Mouse (Mus musculus) MEL (cell line): ENCODE measurements around the gene Mmp24. TPM values are rescaled to one million over a fixed set of nuclear protein-coding genes. Genes with fewer than 3 reads are reported as not detected.

Experiments
- DNase-seq: peaks from one replicate; pipeline ENCODE4 v3.0.0; 2011; ENCODE audit warnings: low read depth, low spot score
- H3K27ac ChIP-seq: 2 replicates; pipeline ENCODE4 v1.5.1; 2012; ENCODE audit warnings: low read depth, mild to moderate bottlenecking, control low read depth, low read length, moderate library complexity; ENCODE audit not compliant: control insufficient read depth
- H3K27me3 ChIP-seq, 2 experiments: fragments of 150-350 bp in 1 of 2; sonication (generic) in 1 of 2; 2 replicates each; pipeline ENCODE4 v1.6.1; 2012; ENCODE audit warnings: low read length in 2 of 2, mild to moderate bottlenecking in 2 of 2, improper control_type of control experiment in 1 of 2, moderate library complexity in 1 of 2; ENCODE audit not compliant: insufficient read depth in 2 of 2, control insufficient read depth in 1 of 2
- H3K36me3 ChIP-seq, 2 experiments: 2 replicates each; pipeline ENCODE4 v1.6.1; 2012 to 2014; ENCODE audit warnings: low read length in 2 of 2, improper control_type of control experiment in 1 of 2, inconsistent platforms in 1 of 2, mild to moderate bottlenecking in 1 of 2; ENCODE audit not compliant: insufficient read depth in 2 of 2, control insufficient read depth in 1 of 2
- H3K4me1 ChIP-seq, 2 experiments: fragments of 150-350 bp in 1 of 2; sonication (generic) in 1 of 2; 2 replicates each; pipeline ENCODE4 v1.6.1; 2012; ENCODE audit warnings: low read length in 2 of 2, improper control_type of control experiment in 1 of 2, mild to moderate bottlenecking in 1 of 2; ENCODE audit not compliant: insufficient read depth in 2 of 2, control insufficient read depth in 1 of 2
- H3K4me3 ChIP-seq, 2 experiments: fragments of 150-350 bp in 1 of 2; sonication (generic) in 1 of 2; 2 replicates each; pipeline ENCODE4 v1.5.1; 2012; ENCODE audit warnings: low read depth in 2 of 2, low read length in 2 of 2, mild to moderate bottlenecking in 2 of 2, moderate library complexity in 2 of 2, control low read depth in 1 of 2, improper control_type of control experiment in 1 of 2; ENCODE audit not compliant: control insufficient read depth in 1 of 2, insufficient read depth in 1 of 2
- H3K79me2 ChIP-seq: 2 replicates; pipeline ENCODE4 v1.6.1; 2012; ENCODE audit warnings: mild to moderate bottlenecking, low read length, moderate library complexity; ENCODE audit not compliant: control insufficient read depth, poor library complexity, insufficient read depth
- H3K9ac ChIP-seq: 2 replicates; pipeline ENCODE4 v1.6.1; 2012; ENCODE audit warnings: low read depth, mild to moderate bottlenecking, control low read depth, low read length, moderate library complexity; ENCODE audit not compliant: control insufficient read depth, poor library complexity, severe bottlenecking
- H3K9me3 ChIP-seq: fragments of 150-350 bp; sonication (generic); replicated peaks from 2 replicates; pipeline ENCODE4 v1.6.1; 2012; ENCODE audit warnings: mild to moderate bottlenecking, low read length, improper control_type of control experiment, moderate library complexity; ENCODE audit not compliant: insufficient read depth
- BHLHE40 ChIP-seq: IDR thresholded peaks from 2 replicates; pipeline ENCODE4 v1.6.1; 2012; ENCODE audit warnings: low read depth, mild to moderate bottlenecking, inconsistent platforms, low read length, improper control_type of control experiment, borderline replicate concordance
- ELF1 ChIP-seq: IDR thresholded peaks from 2 replicates; pipeline ENCODE4 v1.6.1; 2014; ENCODE audit warnings: low read depth, mild to moderate bottlenecking, inconsistent platforms, low read length, improper control_type of control experiment, moderate library complexity
- EP300 ChIP-seq, 2 experiments: IDR thresholded peaks; 2 replicates each; pipeline ENCODE4 v1.6.1; 2011; ENCODE audit warnings: improper control_type of control experiment in 2 of 2, low read length in 2 of 2, low read depth in 1 of 2, mild to moderate bottlenecking in 1 of 2
- HCFC1 ChIP-seq: IDR thresholded peaks from 2 replicates; pipeline ENCODE4 v1.6.1; 2012; ENCODE audit warnings: low read depth, mild to moderate bottlenecking, inconsistent platforms, low read length, improper control_type of control experiment, moderate library complexity
- JUND ChIP-seq: IDR thresholded peaks from 2 replicates; pipeline ENCODE4 v1.6.1; 2011; ENCODE audit warnings: low read depth, mild to moderate bottlenecking, improper control_type of control experiment, low read length
- MAFK ChIP-seq: IDR thresholded peaks from 2 replicates; pipeline ENCODE4 v1.6.1; 2011; ENCODE audit warnings: low read depth, mild to moderate bottlenecking, low read length, improper control_type of control experiment, borderline replicate concordance
- MAX ChIP-seq: IDR thresholded peaks from 2 replicates; pipeline ENCODE4 v1.6.1; 2011; ENCODE audit warnings: low read length, improper control_type of control experiment
- MAZ ChIP-seq: IDR thresholded peaks from 2 replicates; pipeline ENCODE4 v1.6.1; 2012; ENCODE audit warnings: low read depth, mild to moderate bottlenecking, inconsistent platforms, low read length, improper control_type of control experiment
- NELFE ChIP-seq: IDR thresholded peaks from 2 replicates; pipeline ENCODE4 v1.6.1; 2011; ENCODE audit warnings: low read depth, low read length, improper control_type of control experiment
- POLR2A ChIP-seq, 2 experiments: IDR thresholded peaks; 2 replicates each; pipeline ENCODE4 v1.6.1; 2011 to 2012; ENCODE audit warnings: low read length in 2 of 2, mild to moderate bottlenecking in 2 of 2, control low read depth in 1 of 2, improper control_type of control experiment in 1 of 2, low read depth in 1 of 2, moderate library complexity in 1 of 2; ENCODE audit not compliant: control insufficient read depth in 1 of 2, insufficient read depth in 1 of 2, poor library complexity in 1 of 2
- POLR2AphosphoS2 ChIP-seq: IDR thresholded peaks from 2 replicates; pipeline ENCODE4 v1.6.1; 2011; ENCODE audit warnings: low read length, improper control_type of control experiment
- POLR2AphosphoS5 ChIP-seq: IDR thresholded peaks from 2 replicates; pipeline ENCODE4 v1.6.1; 2012; ENCODE audit warnings: low read depth, borderline replicate concordance, mild to moderate bottlenecking, inconsistent platforms, low read length, moderate library complexity, mixed read lengths
- SMC3 ChIP-seq: IDR thresholded peaks from 2 replicates; pipeline ENCODE4 v1.6.1; 2011; ENCODE audit warnings: low read depth, low read length, improper control_type of control experiment
- TAL1 ChIP-seq: IDR thresholded peaks from 2 replicates; pipeline ENCODE4 v1.6.1; 2012; ENCODE audit warnings: mild to moderate bottlenecking, inconsistent platforms, low read length, moderate library complexity, mixed read lengths
- TBP ChIP-seq: IDR thresholded peaks from 2 replicates; pipeline ENCODE4 v1.8.0; 2011; ENCODE audit warnings: low read depth, low read length, improper control_type of control experiment
- TCF12 ChIP-seq: IDR thresholded peaks from 2 replicates; pipeline ENCODE4 v1.6.1; 2014; ENCODE audit warnings: low read depth, mild to moderate bottlenecking, inconsistent platforms, low read length, improper control_type of control experiment, moderate library complexity
- UBTF ChIP-seq: IDR thresholded peaks from 2 replicates; pipeline ENCODE4 v1.6.1; 2012; ENCODE audit warnings: low read depth, mild to moderate bottlenecking, inconsistent platforms, low read length, improper control_type of control experiment, moderate library complexity, borderline replicate concordance; ENCODE audit not compliant: insufficient read depth
- USF1 ChIP-seq: IDR thresholded peaks from 2 replicates; pipeline ENCODE4 v1.6.1; 2014; ENCODE audit warnings: low read depth, mild to moderate bottlenecking, inconsistent platforms, low read length, improper control_type of control experiment, moderate library complexity
- USF2 ChIP-seq, 2 experiments: IDR thresholded peaks; 2 replicates each; pipeline ENCODE4 v1.6.1; 2011 to 2012; ENCODE audit warnings: improper control_type of control experiment in 2 of 2, low read length in 2 of 2, borderline replicate concordance in 1 of 2, inconsistent platforms in 1 of 2, low read depth in 1 of 2, mild to moderate bottlenecking in 1 of 2; ENCODE audit not compliant: insufficient read depth in 1 of 2
- ZKSCAN1 ChIP-seq: IDR thresholded peaks from 2 replicates; pipeline ENCODE4 v1.6.1; 2012; ENCODE audit warnings: low read depth, mild to moderate bottlenecking, inconsistent platforms, low read length, improper control_type of control experiment, moderate library complexity
- ZMIZ1 ChIP-seq: IDR thresholded peaks from 2 replicates; pipeline ENCODE4 v1.6.1; 2012; ENCODE audit warnings: low read depth, mild to moderate bottlenecking, inconsistent platforms, low read length, improper control_type of control experiment, moderate library complexity
- polyA plus RNA-seq, 2 experiments: library from polyadenylated mRNA; stranded (reverse) in 1 of 2; unstranded in 1 of 2; fragments of >175 nt in 1 of 2; fragments of >200 nt in 1 of 2; gene quantifications; 2 replicates each; pipeline versions ENCODE4 v1.2.1 to v1.2.4; 2012; ENCODE audit warnings: low replicate concordance in 2 of 2, low read depth in 1 of 2; ENCODE audit not compliant: insufficient read length in 2 of 2, insufficient read depth in 1 of 2, missing spikeins in 1 of 2
- total RNA-seq: library from RNA; depleted of rRNA; stranded (reverse); fragments of 300-350 nt; gene quantifications from 2 replicates; pipeline ENCODE4 v1.2.3, GENCODE M21; 2012

Gene Mmp24
- total and polyA plus RNA-seq, 3 experiments = 0.06 to 0.27 TPM; not detected in 1

- Histone ChIP-seq H3K4me1 (no peaks in the 10 kb centered on the region), H3K9ac (no peak overlapping the region), H3K27me3 (peaks cover 5% of the 10 kb centered on the region in 2 experiments; a peak in 2 of 4 replicates), H3K4me3 (no peak overlapping the region), H3K27ac (no peak overlapping the region), H3K36me3 (no peaks in the 10 kb centered on the region), H3K79me2 (no peaks in the 10 kb centered on the region), H3K9me3 (no peaks in the 10 kb centered on the region)
- DNase-seq = no peak
- no peak for TF ChIP-seq EP300 (IDR thresholded peaks at IDR 0.05; ENCODE audit: low read depth in 1 of 2, low read length in 2 of 2)
- TF ChIP-seq USF2 (IDR thresholded peaks at IDR 0.05; ENCODE audit: borderline replicate concordance in 1 of 2, insufficient read depth in 1 of 2, low read depth in 1 of 2, low read length in 2 of 2) = no peak
- TF ChIP-seq JUND = no peak
- TF ChIP-seq MAX = no peak
- TF ChIP-seq SMC3 = no peak
- TF ChIP-seq MAZ = no peak
- TF ChIP-seq ELF1 = no peak
- TF ChIP-seq POLR2AphosphoS2 = no peak
- no peak for TF ChIP-seq POLR2A (IDR thresholded peaks at IDR 0.05; ENCODE audit: control insufficient read depth in 1 of 2, insufficient read depth in 1 of 2, low read depth in 1 of 2, low read length in 2 of 2, poor library complexity in 1 of 2)
- no peak for TF ChIP-seq TAL1
- TF ChIP-seq TCF12 = no peak
- no peak for TF ChIP-seq MAFK
- TF ChIP-seq BHLHE40 = no peak
- TF ChIP-seq ZMIZ1 = no peak
- no peak for TF ChIP-seq USF1
- no peak for TF ChIP-seq NELFE
- TF ChIP-seq ZKSCAN1 = no peak
- TF ChIP-seq HCFC1 = no peak
- TF ChIP-seq UBTF = no peak
- no peak for TF ChIP-seq POLR2AphosphoS5
These were observed 9.4 kb downstream of the Mmp24 start for GRCm38 (mm10) chr2:155784534-155784933.

DNA sequence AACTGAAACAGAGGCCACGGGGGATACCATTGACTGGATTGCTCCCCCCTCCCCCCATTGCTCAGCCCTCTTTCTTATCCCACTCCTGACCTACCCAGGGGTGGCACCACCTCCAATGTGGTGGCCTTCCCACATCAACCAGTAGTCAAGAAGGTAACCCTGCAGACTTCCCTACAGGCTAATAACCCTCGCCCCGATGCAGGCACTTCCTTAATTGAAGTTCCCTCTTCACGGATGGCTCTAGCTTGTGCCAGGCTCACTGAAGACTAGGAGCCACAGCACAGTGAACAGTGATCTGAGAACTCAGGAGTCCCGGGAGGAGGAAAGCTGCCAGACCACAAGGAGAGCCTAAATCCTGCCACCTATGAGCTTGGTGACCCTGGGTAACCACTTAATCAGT lies 11.8 kb downstream of the Mmp24 start:
- Histone ChIP-seq H3K4me3 (no peak overlapping the region), H3K27me3 (peaks cover 8 to 10% of the 10 kb centered on the region in 2 experiments), H3K27ac (no peak overlapping the region), H3K4me1 (no peaks in the 10 kb centered on the region), H3K9me3 (no peaks in the 10 kb centered on the region), H3K36me3 (no peaks in the 10 kb centered on the region), H3K79me2 (no peaks in the 10 kb centered on the region), H3K9ac (no peak overlapping the region)
- TF ChIP-seq JUND (no peak), BHLHE40 (no peak), HCFC1 (no peak), TBP (peak; percentile 64), ELF1 (0 out of 2 replicates have a peak, but pooled peaks have one; percentile 21)
- peak; percentile 36 for DNase-seq
